Mouse (Mus musculus) cerebellum, adult 11 months (tissue): ENCODE results near the gene Fbxw7.
"Not testable (repeated sequence)": the region's sequence is repeated elsewhere in the genome, so short reads cannot be mapped to it uniquely, and the experiment has no call there.

Source experiments
- DNase-seq: peaks from one replicate; pipeline ENCODE4 v3.0.0; 2022

Gene Fbxw7

DNA sequence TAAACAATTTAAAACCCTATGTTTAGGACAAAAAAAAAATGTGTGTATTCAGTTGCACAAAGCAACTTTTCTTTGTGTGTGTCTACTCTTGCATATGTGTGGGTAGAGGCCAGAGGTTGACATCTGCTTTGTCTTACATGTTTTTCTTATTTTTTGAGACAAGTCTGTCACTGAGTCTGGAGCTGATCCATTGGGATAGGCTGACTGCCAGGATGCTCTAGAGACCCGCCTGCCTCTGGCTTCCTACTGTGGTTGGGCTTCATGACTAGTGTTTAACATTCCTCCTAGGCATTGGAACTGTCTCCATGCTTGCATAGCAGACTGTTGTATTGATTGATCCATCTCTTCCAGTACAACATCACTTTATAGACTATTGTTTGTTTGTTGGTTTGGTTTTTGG lies 14.3 kb downstream of the Fbxw7 start:
- DNase-seq: no peak

DNA sequence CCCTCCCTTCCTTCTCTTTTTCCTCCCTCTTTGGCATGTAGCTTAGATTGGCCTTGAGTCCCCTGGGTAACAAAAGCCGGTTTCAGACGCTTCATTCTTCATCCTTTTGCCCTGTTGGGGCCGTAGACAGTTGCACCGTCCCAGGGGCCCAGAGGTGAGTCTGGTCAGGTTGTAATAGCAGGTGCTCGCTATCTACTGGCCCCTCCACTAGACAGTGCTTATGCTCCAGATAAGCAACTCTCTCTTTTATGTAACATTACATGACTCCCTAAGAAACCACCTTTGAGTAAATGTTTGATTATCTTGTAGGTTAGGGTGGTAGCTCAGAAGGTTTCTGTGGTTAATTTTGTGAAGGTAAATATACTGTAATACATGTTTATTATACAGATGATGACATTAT lies 21.0 kb downstream of the Fbxw7 start:
- no peak for DNase-seq

DNA sequence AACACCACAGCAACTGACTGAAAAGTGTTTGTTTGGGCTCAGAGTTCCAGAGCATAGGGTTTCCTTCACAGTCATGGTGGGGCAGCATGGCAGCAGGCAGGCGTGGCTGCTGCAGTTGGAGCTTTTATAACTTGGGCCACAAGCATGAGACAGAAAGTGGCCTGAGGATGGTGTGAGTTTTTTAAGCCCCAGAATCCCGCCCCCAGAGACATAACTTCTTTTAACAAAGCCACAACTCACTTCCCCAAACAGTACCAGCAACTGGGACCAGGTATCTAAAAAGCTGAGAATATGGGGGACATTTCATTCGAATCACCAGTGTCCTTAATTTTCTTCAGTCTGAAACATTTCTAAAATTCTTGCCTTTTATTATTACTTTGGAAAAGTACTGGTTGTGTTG lies 22.9 kb downstream of the Fbxw7 start:
- no peak for DNase-seq

DNA sequence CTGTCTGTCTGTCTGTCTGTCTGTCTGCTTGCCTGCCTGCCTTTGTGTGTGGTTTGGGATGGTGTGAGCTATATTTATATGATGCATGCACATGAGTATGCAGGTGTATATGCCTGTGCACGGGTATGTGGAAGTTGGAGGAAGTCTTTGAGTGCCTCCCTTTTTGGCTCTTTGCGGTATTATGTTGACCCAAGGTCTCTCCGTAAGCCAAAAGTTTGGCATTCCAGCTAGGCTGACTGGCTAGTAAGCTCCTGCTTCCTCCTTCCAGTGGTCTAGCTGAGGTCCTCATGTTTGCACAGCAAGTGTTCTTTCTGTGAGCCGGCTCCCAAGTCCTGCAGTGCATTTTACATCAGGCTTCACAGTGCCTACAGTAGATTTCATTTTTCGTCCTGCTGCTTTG lies 24.4 kb downstream of the Fbxw7 start:
- no peak for DNase-seq

DNA sequence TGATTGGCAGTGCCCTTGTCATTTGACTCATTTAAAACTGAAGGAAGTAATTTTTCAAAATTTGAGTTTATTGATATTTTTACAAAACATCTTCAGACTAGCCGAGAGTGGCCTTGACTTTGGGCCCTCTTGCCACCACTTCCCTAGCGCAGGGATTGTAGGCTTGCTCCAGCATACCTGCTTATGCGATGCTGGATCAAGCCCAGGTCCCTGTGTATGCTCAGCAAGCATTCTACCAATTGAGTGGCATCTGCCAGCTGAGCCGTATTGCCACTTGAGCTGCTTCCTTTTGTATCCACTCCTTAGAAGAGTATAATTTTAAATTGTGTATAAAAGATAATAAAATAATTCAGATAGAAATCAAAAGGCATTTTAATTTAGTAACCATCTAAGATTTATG lies 26.2 kb downstream of the Fbxw7 start:
- no peak for DNase-seq

DNA sequence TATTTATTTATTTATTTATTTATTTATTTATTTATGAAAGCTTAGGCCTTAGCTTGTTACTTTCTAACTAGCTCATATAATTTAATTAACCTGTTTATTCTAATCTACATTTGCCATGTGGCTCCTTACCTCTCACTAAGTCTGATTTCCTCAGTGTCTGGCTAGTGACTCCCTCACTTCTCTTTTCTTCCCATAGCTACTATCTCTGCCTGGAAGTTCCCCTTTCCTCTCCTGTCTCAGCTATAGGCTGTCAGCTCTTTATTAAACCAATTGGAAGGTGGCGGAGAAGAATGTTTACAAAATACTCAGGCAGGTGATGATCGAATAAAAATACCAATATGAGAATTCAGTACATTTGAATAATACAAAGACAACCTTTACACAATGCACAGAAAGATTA lies 27.7 kb downstream of the Fbxw7 start:
- DNase-seq: no peak

DNA sequence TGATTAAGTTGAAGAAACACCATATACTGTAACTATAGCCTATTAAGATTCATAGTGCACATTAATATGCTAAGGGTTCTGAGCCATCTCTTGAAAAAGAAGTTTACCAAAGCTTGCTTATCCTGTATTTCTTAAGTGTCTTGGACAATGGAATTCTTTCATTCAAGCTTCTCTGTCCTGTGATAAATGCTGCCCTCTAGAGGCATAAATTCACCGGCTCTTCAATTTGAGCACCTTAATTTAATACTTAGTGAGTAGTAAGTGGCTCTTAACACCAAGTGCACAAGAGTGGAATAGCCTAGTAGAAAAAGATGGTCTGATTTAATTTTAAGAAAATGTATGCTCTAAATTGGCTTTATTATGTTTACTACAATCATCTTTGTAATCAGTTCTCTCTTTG lies 28.5 kb downstream of the Fbxw7 start:
- peak; percentile 31 for DNase-seq

GRCm38 (mm10) chr3:84848798-84849197 lies 33.7 kb downstream of the Fbxw7 start:
- no peak for DNase-seq

DNA sequence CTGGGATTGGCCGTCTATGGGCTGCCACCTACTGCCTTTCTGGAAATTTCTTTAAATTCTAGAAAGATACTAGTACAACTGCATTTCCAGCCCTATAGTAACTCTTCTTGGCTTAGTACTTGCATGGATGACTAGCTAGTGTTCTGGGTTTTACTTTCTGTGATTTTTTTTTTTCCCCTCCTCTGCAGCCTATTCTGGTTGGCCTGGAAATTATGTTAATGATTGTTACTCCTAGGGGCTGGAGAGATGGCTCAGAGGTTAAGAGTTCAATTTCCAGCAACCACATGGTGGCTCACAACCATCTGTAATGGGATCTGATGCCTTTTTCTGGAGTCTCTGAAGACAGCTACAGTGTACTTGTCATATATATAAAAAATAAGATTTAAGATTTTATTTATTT lies 35.4 kb downstream of the Fbxw7 start:
- DNase-seq: no peak

- DNase-seq: no peak
Observed at GRCm38 (mm10) chr3:84851801-84852200, 36.7 kb downstream of the Fbxw7 start.

DNA sequence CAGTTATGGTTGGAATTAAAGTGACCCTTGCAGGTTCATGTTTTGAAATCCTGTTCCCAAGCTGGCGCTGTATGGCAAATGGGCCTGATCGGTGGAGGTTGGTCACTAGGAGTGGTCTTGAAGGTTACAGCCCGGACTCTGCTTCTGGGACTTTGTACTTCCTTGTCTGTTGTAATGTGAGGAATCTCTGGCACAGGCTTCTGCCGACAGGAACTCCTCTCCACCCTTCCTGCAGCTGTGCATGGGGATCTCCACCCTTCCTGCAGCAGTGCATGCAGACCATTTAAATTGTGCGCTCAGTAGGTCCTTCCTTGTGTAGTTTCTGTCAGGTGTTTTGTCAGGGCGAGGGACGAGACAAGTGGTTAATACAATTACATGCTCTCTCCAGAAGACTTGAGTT lies 37.8 kb downstream of the Fbxw7 start:
- DNase-seq: no peak

GRCm38 (mm10) chr3:84854440-84854839 lies 39.4 kb downstream of the Fbxw7 start:
- DNase-seq: no peak

DNA sequence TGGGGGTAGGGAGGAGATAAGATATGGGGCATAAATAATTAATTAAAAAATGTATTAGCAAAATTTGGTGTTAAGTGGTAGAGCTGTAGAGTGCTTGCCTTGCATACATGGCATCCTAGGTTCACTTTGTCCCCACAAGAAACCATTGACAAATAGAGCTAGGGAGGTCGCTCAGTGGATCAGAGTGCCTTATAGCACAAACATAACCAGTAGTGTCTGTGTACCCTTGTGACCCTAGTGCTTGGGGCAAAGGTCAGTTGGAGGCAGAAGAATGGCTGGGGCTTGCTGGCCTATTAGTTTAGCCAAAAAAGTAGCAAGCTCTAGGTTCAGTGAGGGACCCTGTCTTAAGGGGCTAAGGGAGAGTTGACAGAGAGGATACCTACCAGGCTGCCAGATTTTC lies 45.6 kb downstream of the Fbxw7 start:
- DNase-seq: no peak

- not testable (repeated sequence) for DNase-seq
Observed at GRCm38 (mm10) chr3:84861817-84862216, 46.7 kb downstream of the Fbxw7 start.

- DNase-seq: no peak
Observed at GRCm38 (mm10) chr3:84865684-84866083, 50.6 kb downstream of the Fbxw7 start.

DNA sequence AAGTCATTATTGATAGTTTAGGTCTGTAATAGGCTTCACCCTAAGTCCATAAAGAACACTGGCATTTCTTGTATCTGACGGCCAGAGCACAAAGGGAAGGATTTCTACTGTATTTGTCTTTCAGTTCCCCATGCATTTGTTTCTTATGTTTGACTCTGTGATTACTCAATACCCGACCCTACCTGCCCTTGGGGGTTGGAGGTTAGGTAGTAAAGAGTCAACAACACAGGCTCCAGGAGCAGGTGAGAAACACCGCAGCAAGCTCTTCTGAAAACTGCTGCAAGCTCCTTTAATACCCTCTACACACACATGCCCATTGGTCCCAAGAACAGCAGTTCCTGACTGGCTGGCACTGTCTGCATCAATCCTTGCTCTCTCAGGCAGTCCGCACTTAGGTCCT lies 51.8 kb downstream of the Fbxw7 start:
- no peak for DNase-seq

DNA sequence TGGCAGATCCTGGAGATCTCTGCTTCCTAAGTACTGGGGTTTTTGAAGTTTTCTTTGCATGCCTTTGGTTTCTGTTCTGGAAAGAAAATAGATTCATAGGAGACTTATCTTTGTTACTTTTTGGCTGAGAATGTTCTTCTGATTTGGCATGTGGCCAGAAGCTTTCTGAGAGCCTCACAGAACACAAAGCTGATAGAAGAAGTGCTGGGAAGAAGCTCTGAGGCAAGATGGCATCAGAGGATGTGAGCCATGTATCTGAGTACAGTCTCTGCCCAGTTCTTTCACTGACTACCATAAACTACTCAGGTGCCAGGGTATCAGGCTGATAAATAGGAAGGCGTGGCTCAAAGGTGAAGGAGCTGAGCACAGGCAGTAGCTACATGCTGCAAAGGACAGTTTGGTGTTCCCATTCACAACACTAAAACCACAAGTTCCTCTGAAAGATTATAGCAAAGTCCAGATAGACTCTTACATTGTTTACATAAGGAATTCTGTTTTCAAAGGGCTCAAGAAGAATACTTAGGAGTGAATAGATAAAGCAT lies 52.4 kb downstream of the Fbxw7 start:
- DNase-seq: no peak

- no peak for DNase-seq
Observed at GRCm38 (mm10) chr3:84867991-84868390, 52.9 kb downstream of the Fbxw7 start.

GRCm38 (mm10) chr3:84870126-84870525 lies 55.1 kb downstream of the Fbxw7 start:
- no peak for DNase-seq

DNA sequence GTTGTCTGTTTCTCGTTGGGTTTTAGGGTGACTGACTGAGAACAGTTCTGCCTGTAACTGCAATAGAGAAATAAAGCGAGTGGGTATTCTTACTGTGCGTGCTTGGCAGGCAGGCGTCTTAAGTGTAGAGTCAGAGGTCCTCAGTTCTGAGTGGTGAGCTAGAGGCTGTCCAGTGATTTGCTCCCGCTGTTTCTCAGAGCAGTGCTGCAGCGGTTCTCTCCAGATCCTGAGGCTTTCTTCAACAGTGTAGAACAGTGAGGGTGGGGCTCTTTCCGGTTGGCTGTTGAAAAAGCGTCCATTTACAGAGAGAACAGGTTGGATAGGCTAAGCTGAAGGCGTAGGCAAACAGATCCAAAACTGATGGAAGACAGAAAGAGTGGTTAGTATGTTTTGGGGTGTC lies 60.2 kb downstream of the Fbxw7 start:
- DNase-seq: no peak

- no peak for DNase-seq
Observed at GRCm38 (mm10) chr3:84876211-84876610, 61.1 kb downstream of the Fbxw7 start.

- no peak for DNase-seq
Observed at GRCm38 (mm10) chr3:84883817-84884483, 68.9 kb downstream of the Fbxw7 start.

DNA sequence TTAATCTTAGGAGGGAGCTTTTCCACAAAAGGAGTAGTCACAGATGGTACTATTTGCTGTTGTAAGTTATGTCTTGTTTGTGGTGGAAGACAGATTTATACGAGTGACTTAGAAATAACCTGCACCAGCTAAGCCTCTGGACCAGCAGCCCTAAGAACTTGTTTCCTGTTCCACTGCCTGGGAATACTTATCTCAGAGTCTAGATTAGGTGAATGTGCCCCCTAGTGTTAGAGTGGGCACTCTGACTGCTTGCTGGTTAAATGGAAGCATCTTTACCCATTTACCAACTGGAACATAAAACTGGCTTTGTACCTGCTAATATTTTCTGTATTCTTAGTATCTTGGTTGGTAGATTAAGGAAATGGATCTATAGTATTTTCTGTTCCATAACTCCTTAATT lies 74.6 kb downstream of the Fbxw7 start:
- DNase-seq: no peak

GRCm38 (mm10) chr3:84890983-84891382 lies 75.9 kb downstream of the Fbxw7 start:
- no peak for DNase-seq

DNA sequence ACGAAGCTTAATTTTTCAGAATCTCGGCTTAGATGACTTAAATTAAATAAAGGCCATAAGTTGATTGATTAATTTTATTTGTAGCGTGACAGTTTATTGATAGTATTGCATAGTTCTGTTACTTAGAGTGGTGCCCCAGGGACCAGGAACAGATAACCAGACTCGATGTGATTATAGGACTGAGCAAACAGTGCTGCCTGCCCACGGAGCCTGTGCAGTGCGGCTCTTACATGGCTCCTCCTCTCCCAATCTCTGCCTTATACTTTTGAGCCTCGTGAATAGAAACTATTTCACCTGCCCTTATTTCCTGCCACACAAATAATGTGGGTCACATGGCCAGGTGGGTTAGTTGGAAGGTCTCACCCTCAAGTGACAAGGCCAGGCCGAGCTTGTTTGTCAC lies 82.9 kb downstream of the Fbxw7 start:
- DNase-seq: no peak
